ENCODE assay signal across 32 mouse cellular contexts in the genomic region with DNA sequence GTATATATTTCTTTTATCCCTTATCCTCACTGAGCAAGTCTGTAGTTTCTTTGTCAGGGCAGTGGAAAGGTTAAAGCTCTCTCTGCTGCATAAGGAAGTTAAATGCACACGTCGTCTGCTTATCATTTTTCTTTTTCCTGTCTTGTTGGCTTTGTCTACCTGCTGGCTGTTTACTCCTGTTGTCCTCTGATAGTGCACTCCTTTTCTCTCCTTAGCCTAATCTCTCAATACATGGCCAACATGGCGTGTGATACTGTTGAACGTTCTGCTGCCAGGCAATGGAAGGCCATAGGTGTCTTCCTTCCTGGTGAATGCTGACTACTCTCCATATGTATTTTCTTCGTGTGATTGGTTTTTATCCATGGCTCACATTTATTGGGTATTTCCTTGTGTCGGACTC.
DNase-seq lines count a peak whose midpoint lies in the region; ATAC-seq lines count a peak whose summit lies in the region.
"Had no signal": no experiment of that assay in that cellular context is flagged by ENCODE, and none has a peak within 500 bp of the region (broad histone marks: within the 10 kb centered on the region; RNA-seq: fewer than 3 reads in every experiment).

No protein-coding gene starts in this region.

- H3K9me3 ChIP-seq in liver, embryonic 11.5 days (ENCODE audit: control insufficient read depth, low read length), result no peaks in the 10 kb centered on the region
- no peaks in the 10 kb centered on the region for H3K9me3 ChIP-seq in liver, embryonic 16.5 days (replicated peaks; ENCODE audit: control insufficient read depth, low read length)
- H3K9me3 ChIP-seq: embryonic facial prominence, embryonic 13.5 days; forebrain, embryonic 12.5 days; heart, embryonic 10.5 days; heart, embryonic 15.5 days; hindbrain, embryonic 12.5 days; intestine, embryonic 15.5 days; limb, embryonic 12.5 days; neural tube, embryonic 13.5 days had no signal

- H3K9ac ChIP-seq in liver, embryonic 11.5 days (ENCODE audit: low read depth, low read length), result no peak overlapping the region
- no peak overlapping the region for H3K9ac ChIP-seq in liver, embryonic 16.5 days (ENCODE audit: low read depth, low read length)
- H3K9ac ChIP-seq: embryonic facial prominence, embryonic 13.5 days; forebrain, embryonic 12.5 days; forebrain, postnatal 0 days; heart, embryonic 15.5 days; hindbrain, embryonic 12.5 days; intestine, embryonic 15.5 days; limb, embryonic 12.5 days; neural tube, embryonic 13.5 days had no signal

- H3K36me3 ChIP-seq in liver, embryonic 11.5 days (ENCODE audit: control insufficient read depth, insufficient read depth, low read length), result no peaks in the 10 kb centered on the region
- no peaks in the 10 kb centered on the region for H3K36me3 ChIP-seq in liver, embryonic 16.5 days (ENCODE audit: control insufficient read depth, insufficient read depth)
- H3K36me3 ChIP-seq: embryonic facial prominence, embryonic 13.5 days; forebrain, embryonic 12.5 days; heart, embryonic 10.5 days; heart, embryonic 15.5 days; hindbrain, embryonic 12.5 days; intestine, embryonic 15.5 days; limb, embryonic 12.5 days; neural tube, embryonic 13.5 days had no signal

- peak; percentile 9 for DNase-seq in heart, adult 11 months
- DNase-seq in heart, postnatal 36 days, result no peak
- DNase-seq in liver, embryonic 11.5 days (ENCODE audit: low spot score), result no peak
- no peak for DNase-seq in gastrocnemius, postnatal 10 days
- no peak for DNase-seq in embryo, embryonic 11 days
- no peak for DNase-seq in left cerebral cortex, postnatal 14 days (ENCODE audit: low spot score in 2 of 2)
- DNase-seq in gastrocnemius, adult 8-10 months (ENCODE audit: low spot score in 2 of 2), result no peak
- DNase-seq: adrenal gland, postnatal 25 days; cerebellum, adult 9-10 months; forebrain, postnatal 0 days; gastrocnemius, postnatal 14 days; kidney, adult 8-10 months; kidney, postnatal 10 days; layer of hippocampus, postnatal 36 days; lung, adult 2 months; lung, postnatal 10 days; right cerebral cortex, postnatal 4 days; thymus, adult 2 months had no signal

- intact Hi-C loops in heart, postnatal 36 days (cut with DNase I), result no loop called here
- intact Hi-C loops in left cerebral cortex, postnatal 14 days (cut with DNase I), result no loop called here

- peaks cover 20% of the 10 kb centered on the region for H3K4me1 ChIP-seq in liver, embryonic 11.5 days (replicated peaks; ENCODE audit: control insufficient read depth, insufficient read depth, low read length)
- H3K4me1 ChIP-seq in liver, embryonic 16.5 days (ENCODE audit: control insufficient read depth, low read depth, low read length), result peaks cover 26% of the 10 kb centered on the region
- H3K4me1 ChIP-seq: embryonic facial prominence, embryonic 13.5 days; forebrain, embryonic 12.5 days; hindbrain, embryonic 12.5 days; intestine, embryonic 15.5 days; neural tube, embryonic 13.5 days had no signal

- 43% methylated on average over 6 of the region's 6 CpGs for WGBS in liver, embryonic 11.5 days
- WGBS in liver, embryonic 16.5 days (ENCODE audit: insufficient replicate concordance), result 21% methylated on average over 6 of the region's 6 CpGs

- no peak overlapping the region for H3K4me3 ChIP-seq in liver, embryonic 11.5 days (ENCODE audit: low read depth, low read length)
- H3K4me3 ChIP-seq in liver, embryonic 16.5 days (ENCODE audit: low read depth, low read length), result no peak overlapping the region
- H3K4me3 ChIP-seq: embryonic facial prominence, embryonic 13.5 days; erythroblast, embryonic 14.5 days; forebrain, embryonic 12.5 days; heart, embryonic 10.5 days; heart, embryonic 15.5 days; hindbrain, embryonic 12.5 days; intestine, embryonic 15.5 days; limb, embryonic 12.5 days; neural tube, embryonic 13.5 days had no signal

- peak; percentile 81 for ATAC-seq in liver, embryonic 11.5 days (replicated peaks; ENCODE audit: low FRiP score)
- ATAC-seq in liver, embryonic 16.5 days (ENCODE audit: low read depth), result peak; percentile 61
- ATAC-seq: forebrain, postnatal 0 days; hindbrain, postnatal 0 days; intestine, embryonic 15.5 days had no signal

- H3K4me2 ChIP-seq in liver, embryonic 11.5 days, result no peak overlapping the region
- H3K4me2 ChIP-seq in liver, embryonic 16.5 days (ENCODE audit: low read depth, low read length), result 0 out of 2 replicates have a peak overlapping the region, but pooled peaks have one; percentile 2
- H3K4me2 ChIP-seq: embryonic facial prominence, embryonic 13.5 days; forebrain, embryonic 12.5 days; heart, embryonic 15.5 days; hindbrain, embryonic 12.5 days; intestine, embryonic 15.5 days; limb, embryonic 12.5 days; midbrain, embryonic 11.5 days; neural tube, embryonic 13.5 days had no signal

- no peak overlapping the region for H3K27ac ChIP-seq in liver, embryonic 11.5 days (ENCODE audit: low read depth, low read length)
- H3K27ac ChIP-seq in liver, embryonic 16.5 days (ENCODE audit: low read length), result no peak overlapping the region
- H3K27ac ChIP-seq: embryonic facial prominence, embryonic 13.5 days; forebrain, embryonic 12.5 days; heart, embryonic 10.5 days; heart, embryonic 15.5 days; hindbrain, embryonic 12.5 days; hindbrain, postnatal 0 days; intestine, embryonic 15.5 days; limb, embryonic 12.5 days; macrophage; neural tube, embryonic 13.5 days had no signal

- no peaks in the 10 kb centered on the region for H3K27me3 ChIP-seq in liver, embryonic 11.5 days (replicated peaks; ENCODE audit: control insufficient read depth, insufficient read depth, low read length)
- H3K27me3 ChIP-seq in liver, embryonic 16.5 days (ENCODE audit: control insufficient read depth, insufficient read depth, low read depth, low read length), result no peaks in the 10 kb centered on the region
- H3K27me3 ChIP-seq: CH12.LX; embryonic facial prominence, embryonic 13.5 days; forebrain, embryonic 12.5 days; heart, embryonic 15.5 days; hindbrain, embryonic 12.5 days; intestine, embryonic 15.5 days; limb, embryonic 12.5 days; neural tube, embryonic 13.5 days had no signal
